Mouse (Mus musculus) frontal cortex, postnatal 36 days (tissue): ENCODE measurements around the gene Cyth3.

ENCODE experiments used
- DNase-seq, 2 experiments: peaks; one replicate each; pipeline ENCODE4 v3.0.0; 2022; ENCODE audit warnings: low spot score in 2 of 2

Gene Cyth3

DNA sequence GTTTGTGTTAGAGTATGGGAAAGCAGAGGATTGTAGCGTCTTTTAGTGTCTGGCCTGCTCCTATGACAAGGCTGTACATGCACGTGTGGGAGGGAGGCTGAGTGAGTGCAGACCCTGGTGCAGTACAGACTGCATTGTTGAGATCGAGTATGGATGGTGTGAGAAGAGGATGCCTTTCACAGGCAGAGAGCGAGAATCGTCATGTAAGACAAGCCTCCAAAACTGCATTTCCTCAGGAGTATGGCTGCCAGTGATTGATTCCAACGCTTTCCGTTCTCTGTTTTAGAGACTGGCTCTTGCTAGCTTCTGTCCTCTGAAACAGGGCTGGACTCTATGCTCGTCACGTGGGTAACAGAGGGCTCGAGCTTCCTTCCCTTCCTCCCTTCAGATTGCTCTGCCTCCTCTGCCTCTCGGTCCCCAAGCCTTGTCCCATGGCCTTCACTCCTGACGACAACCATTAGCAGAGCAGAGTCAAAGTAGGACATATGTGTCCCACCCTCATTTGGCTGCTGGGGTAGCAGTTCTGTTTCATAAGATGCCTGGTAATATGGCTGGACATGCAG is 12.4 kb downstream of the Cyth3 start:
- DNase-seq = no peak

DNA sequence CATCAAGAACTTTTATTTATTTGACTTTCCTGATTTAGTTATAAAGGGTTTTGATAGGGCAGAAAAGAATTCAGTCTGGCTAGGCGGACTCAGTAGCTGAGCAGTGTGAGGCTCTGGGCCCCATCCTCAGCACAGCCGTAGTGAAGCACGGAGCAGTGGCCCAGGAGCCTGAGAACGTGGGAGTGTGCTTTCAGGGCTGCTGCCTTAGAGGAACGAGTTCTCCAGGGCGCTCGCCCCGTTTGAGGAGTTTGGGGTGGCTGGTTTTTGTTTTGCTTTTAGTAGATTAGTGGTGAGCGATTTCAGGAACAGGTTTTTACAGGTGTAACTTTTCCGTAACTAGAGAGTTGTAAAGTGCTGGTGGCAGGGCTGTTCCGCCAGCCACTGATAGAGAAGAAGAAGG is 13.1 kb downstream of the Cyth3 start:
- no peak for DNase-seq

DNA sequence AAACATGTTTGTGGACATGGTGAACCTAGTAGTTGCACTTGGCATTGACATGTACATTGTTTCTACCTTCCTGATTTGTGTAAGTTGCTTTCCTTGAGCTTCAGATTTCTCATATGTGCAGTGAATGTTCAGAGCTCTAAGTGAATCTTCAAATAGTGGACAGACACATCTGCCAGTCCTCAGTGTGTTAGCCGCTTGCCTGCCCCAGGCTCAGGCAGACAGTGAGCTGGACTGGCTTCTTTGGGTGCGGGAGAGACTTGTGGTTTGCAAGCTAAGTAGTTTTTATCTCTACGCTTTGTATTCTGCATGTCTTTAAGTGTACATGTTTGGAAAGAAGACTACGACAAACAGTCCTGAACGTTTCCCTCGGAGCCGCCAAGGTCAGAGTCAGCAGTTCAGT is 13.9 kb downstream of the Cyth3 start:
- DNase-seq = no peak

DNA sequence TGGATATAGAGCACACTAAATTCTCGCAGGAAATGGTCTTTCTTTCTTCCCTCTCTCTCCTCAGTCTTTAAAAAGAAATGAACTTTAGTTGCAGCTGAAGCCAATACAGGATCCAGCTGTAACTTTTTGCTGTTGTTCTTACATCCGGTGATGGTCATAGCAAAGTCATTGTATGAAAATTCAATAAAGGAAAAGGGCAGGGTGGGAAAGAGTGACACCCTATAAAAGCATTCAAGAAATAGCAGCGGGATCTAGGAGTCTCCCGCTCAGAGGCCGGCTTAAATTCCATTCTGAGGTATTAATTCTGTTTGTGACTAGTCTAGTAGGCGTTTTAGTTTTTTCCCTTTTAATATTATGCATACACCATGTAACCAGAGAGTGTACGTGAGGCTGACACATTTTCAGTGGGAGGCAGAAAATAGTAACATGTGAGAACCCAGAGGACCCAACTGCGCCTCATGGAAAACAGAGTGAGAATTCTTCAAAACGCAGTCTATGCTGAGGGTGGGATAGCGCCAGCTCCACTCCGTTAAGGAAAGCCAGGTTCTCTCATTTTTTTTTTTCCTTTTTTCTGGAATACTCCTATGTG is 15.7 kb downstream of the Cyth3 start:
- peak in 1 of 2 experiments; percentile 34 for DNase-seq

DNA sequence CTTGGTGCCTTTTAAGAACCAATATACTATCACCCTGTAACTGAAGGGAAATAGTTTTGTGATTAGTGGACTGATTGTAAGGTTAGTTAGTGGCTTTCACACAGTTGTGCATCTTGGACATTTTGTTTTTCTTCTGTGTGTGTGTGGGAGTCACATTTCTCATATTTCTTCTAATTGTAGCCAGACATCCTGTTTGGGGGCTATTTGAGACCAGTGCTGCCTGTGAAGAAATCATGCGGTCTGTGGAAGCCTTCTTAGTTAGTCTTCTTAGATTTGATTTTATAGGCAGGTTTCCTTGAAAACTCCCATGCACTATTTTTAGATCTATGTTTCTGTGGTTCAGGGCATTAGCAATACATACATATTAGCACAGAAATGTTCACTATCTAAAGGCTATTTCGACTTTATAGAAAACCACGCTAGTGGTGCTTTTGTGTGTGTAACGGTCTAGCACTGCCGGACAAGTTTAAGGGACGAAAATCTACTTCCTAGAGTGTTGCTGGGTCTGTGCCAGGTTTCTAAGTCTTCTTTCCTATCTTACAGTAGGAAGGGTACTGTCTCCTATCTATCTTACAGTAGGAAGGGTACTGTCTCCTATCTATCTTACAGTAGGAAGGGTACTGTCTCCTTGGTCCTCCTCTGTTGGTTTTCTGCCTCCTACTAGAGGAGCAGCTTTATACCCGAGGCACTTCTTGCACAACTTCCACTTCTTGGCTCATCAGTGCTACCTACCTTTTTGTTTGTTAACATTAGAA is 16.4 kb downstream of the Cyth3 start:
- DNase-seq = no peak

DNA sequence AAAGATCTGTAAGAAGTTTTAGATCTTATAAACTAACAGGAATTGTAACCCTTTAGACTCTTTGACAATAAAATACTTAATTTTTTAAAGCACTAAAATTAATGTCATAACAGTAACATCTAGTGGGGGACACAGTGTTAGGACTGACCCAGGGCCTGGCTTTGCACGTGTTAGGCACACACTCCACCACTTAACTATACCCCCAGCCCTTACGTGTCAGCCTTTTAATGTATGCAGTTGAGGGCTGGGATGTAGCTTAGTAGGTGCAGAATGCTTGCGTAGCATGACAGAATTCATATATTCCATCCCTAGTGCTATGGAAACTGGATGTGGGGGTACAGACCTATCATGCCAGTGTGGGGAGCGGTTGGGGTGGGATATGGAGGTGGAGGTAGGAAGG is 17.1 kb downstream of the Cyth3 start:
- no peak for DNase-seq

DNA sequence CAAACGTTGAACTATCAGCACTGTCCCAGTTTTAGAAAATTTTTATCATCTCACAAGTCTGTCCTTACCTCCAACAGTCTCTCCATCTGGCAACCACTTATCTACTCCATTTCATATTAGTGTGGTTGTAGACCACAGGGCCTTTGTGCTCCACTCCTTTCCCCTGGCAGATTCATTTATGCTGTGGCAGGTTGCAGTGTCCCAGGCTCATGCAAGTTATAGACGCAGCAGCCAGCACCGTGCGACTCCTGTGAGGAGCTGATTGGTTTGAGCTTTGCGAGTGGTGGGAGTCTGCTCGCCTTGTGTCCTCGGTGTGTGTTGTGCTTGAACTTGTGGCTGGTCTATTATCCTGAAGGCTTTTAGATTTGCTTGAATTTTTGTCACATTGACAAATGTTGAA is 17.6 kb downstream of the Cyth3 start:
- DNase-seq = no peak

DNA sequence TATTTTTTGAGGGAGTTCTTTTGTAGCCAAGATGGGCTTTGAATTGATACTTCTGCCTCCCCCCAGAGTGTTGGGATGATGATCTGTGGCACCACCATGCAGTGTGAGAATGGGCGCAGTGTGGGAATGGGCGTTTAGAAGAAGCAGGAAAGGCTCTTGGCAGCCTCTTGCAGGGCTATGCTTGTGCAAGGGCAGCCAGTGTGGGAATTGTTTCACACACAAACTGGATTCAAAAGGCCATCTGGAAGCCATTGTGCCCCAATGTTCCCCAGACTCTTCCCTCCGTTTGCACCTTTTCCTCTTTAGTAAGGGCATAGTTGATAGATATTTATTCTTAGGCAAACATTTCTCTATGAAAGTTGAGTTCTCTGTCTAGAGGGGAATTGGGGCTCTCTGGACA is 19.3 kb downstream of the Cyth3 start:
- DNase-seq = no peak

DNA sequence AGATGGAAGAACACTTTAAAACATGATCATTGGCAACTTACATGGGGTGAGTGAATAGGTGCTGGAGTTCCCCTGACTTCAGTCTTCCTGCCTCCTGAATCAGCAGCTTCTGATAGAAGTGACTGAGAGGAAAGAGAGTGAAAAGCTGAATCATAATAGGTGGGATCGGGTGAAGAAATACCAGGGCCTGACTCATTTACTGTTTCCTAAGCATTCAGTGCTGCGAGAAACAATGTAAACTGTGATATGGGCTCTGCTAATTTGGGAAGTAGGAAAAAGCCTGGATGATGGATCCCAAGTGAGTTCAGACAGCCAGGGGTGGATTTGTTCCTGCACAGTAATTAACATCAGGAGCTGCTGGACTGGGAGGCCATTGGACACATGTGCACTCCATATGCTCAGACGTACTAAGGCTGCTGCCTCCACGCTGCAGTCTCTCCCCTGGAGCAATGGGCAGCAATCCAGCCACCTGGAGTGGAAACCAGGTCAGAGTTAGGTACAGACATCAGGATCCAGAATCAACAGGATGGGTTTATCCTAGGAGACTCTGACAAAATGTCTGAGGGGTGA is 20.1 kb downstream of the Cyth3 start:
- DNase-seq = no peak

DNA sequence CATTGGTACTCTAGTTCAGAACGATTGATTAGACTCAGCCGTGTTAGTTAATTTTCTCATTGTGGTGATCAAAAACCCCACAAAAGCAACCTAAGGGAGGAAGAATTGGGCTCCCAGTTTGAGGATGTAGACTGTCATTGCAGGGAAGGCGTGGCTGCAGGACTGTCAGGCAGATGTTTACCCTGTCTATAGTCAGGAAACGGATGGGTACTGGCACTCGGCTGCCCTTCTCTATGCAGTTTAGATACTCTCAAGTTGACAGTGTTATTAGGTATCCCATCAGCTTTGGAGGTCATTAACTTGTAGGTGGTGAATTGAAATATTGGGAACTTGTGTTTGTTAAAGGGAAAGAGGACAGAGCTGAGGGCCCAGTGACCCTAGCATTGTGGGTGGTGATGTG is 23.7 kb downstream of the Cyth3 start:
- DNase-seq = no peak

DNA sequence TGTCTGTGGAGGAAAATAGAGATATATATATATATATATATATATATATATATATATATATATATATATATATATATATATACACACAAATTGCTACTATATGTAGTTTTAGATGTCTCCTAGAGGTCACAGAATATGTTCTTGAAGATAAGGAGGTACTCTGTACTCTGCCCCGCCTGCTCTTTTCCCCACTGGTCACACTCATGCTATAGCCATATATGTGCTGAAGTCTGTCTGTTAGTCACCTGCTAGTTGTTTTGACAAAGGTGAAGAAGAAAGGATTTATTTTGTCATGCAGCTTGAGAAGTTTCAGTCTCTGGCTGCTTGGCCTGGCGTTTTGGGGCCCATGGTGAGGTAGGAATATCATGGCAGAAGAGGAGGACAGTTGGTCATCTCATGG is 25.2 kb downstream of the Cyth3 start:
- no peak for DNase-seq

DNA sequence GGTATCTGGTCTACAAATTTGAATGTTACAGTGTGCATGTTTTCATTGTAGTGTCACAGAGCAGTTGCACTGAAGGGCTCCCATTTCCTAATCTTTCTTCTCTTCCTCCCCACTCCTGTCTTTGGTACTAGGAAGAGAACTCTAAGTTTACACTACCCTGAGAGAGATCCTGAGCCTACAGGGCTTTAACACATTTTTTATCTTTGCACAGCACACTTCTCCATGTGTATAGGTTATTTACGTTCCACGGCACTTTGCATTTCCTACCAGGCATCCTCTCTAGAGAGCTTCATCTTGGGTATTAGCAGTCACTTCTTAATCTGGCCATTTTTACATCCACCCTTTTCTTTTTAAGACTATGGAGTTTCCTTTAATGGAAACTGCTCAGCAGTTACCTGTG is 25.8 kb downstream of the Cyth3 start:
- DNase-seq = no peak

DNA sequence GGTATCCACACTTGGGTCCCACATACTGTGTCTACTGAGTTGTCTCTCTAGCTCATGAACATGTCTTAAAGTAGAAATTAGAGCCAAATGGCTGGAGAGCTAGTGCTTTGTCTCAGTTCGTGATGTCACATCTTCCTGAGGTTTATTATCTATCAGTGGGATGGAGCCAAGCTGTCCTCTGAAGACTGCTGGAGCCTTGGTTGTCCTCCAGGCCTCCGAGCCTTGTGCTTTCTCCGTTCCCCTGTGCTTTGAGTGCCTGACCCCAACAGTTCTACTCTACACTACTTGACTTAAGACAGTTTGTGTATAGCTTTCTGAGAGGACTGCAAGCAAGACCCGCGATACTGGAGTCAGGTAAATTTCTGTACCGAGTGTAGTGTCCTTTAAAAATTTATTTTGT is 26.9 kb downstream of the Cyth3 start:
- DNase-seq = no peak

DNA sequence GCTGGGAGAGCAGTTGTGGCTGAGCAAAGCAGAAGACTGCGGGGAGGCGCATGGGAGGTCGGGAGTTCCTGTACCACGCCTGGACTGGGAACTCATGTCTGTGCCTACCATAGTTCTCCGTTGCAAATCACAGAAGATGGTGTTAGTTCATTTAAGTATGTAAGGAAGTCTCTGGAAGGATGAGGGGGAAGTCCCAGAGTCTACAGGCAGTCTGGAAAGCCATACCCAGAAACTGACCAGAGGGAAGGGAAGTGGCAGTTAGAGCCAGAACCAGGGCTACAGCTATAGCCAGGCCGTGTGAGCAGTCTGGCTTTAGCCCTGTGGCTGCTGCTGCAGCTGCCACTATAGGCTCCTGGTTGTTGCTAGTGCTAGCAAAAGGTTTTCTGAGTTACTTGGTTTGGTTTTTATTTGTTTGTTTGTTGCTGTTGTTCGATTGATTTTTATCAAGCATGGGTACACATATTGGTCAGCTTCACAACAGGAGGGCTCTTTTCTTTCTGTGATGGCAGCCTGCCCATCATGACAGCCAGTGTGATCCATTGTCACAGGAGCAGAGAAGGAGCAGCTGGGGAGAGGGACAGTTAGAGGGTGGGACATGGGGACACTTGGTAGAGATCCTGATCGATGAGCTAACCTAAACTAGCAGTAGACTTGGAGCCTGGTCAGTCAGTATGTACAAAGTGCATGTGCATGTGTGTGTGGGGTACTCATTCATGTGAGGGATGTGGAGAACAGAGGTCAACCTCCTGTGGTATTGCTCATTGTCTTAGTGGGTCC is 29.8 kb downstream of the Cyth3 start:
- DNase-seq = no peak

DNA sequence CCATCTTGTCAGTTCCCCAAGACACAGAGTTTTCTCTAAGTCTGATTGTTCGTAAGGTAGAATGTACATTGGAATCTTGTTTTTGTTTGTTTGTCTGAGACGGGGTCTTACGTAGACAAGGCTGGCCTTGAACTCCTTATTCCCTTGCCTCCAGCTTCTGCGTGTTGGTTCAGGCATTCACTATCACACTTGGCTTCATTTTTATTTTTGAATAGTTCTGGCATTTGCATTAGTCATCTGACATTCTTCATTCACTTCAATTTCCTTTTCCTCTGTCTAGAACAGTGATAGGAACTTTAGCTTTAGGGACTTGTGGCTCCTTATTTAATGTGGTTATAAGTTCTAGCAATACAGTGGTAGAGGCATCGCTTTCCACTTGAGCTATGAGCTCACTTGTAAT is 31.2 kb downstream of the Cyth3 start:
- DNase-seq = no peak

DNA sequence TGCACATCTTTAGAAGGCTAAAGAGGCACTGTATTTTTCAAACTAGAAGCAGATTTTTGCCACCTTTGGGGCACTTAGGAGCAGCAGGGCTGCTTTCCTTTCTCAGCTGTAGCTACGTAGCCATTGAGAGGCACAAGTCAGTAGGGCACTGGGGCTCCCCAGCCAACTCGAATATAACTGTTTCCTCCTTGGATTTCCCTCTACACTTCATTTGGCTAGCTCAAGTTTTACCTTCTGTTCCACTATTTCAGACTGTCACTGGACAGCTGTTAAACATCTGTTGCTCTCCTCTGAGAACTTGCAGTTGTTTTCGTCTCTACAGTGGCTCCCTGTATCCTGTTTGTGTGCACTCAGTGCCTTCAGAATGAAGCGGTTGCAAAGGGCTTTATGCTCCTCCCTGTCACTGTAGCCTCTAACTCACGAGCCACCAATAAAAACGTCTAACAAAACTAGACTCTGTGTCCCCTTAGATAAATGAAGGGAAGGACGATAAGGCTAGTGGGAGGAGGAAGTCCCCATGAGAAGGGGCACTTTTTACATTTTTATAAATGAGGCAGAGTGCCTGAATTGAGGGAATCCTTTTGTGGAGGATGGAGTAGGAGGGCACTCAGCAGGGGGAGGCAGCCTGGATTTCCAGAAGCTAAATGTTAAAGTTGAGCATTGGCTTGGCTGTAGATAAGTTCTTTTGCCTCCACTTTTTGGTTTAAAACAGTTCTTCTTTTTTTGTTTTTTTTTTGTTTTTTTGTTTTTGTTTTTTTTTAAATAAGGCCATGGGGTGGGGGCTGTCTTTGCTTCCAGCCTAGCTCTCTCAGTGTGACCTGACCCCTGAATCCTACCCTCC is 32.6 kb downstream of the Cyth3 start:
- no peak for DNase-seq

DNA sequence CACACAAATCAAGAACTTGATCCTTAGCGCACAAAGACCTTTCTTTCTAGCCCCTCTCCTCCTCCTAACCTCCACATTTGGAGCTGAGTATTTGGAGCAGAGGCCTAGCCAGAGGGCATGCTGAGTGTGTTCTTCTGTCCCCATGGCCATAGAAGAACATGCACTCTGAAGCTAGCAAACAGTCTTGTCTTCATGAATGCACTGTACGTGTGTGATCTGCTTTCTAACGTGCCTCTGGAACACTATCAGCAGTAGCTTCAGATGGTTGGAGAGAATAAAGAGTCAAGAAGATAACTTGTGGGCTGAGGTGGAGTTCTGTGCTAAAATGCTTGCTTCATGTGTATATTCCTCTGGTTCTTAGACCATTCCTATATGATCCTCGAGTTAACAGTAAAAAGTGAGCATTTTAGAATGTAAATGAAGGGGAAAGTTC is 33.3 kb downstream of the Cyth3 start:
- no peak for DNase-seq

DNA sequence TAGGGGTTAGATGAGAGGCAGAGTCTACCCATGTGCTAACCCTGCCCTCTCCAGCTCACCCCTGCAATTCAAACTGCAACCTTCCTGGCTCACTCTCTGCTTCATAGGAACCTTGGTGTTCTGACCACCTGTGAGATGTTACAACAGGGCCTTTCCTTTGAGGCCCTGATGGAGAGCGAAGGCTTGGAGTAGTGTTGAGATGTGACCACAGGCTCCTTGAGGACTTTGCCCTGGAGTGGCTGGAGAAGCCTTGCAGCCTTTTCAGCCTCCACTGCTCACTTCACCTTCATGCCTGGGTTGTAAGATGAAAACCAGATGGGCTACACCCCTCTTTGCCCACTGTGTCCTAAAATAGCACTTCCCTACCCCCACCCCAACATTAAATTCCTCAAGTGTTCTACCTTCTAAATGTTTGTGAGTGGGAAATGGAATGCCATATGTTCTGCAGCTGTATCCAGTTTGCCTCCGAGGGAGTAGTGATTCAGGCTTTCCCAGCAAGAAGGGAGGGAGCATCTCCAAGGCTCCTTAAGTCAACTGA is 34.5 kb downstream of the Cyth3 start:
- peak; percentile 26 to 44 for DNase-seq

DNA sequence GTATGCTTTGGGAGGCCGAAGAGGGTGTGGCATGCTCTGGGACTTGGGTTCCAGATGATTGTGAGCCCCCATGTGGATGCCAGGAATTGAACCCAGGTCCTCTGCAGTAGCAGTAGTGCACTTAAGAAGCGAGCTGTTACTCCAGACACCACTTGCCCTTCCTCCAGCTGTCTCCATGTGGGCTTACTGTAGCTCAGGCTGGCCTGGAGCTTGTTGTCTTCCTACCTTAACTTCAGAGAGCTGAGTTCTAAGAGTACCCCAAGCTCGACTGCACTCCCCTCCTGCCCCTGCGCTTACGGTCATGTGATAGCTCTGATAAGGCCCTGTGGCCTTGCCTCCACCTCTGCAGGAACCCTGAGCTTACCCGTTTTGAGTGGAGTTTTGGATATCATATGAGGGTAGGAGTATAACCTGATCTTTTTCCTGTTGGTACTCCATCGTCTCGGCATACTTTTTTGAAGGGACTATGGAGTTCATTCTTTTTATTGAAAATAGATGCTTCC is 36.8 kb downstream of the Cyth3 start:
- no peak for DNase-seq

DNA sequence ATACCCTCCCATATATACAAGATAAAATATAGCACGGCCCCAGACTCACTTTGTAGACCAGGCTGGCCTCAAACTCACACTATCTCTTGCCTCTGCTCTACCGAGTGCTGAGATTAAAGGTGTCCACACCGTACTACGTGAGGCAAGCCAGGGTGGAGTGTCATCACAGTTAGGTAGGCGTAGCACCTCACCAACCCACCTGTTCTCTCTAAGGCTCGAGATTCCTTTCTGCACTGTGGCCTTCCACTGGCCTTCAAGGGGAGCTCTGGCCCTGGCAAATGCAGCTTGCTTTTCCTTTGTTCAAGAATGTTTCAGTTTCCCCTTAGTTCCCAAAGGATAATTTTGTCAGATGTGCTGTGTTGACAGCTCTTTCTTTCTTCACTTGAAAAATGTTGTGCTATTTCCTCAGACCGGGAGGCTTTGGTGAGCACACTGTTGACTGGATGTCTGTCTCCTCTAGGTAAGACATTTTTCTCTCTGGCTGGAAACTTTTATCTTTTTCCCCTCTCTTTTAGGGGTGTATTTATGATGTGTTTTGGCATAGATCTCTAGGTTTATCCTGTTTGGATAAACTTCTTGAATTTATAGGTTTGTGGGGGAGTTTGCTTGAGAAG is 40.9 kb downstream of the Cyth3 start:
- DNase-seq = no peak

DNA sequence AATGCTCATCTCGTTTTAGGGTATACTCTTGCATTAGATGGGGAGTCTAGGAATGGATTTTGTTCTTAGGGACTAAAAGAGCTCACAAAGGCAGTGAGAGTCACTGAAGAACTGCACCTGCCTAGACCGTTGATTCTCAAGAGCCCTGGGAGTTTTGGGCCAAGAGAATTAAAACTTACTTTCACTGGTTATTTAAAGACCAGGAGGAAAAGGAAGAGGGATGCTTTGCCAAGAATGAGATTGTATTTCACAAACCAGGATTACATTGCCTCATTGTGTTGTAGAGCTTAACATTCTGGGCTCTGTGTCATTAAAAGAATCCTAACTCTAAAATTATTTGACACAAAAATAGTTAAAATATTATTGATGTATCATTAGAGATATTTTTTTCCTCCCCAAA is 43.3 kb downstream of the Cyth3 start:
- no peak for DNase-seq
